Mouse (Mus musculus): ENCODE measurements at regions not wholly inside any gene's neighbourhood (a gene's known extent, or its start where the extent isn't known, plus 50 kb on each side); places are given as distances from the start of the nearest gene placed in this dataset.
"Not testable (repeated sequence)": the region's sequence is repeated elsewhere in the genome, so short reads cannot be mapped to it uniquely, and the experiment has no call there.

GRCm38 (mm10) chr6:20686447-20687238 is 528.7 kb upstream of the Kcnd2 start:
- not testable (repeated sequence) for H3K4me3 ChIP-seq; H3K4me1 ChIP-seq; H3K9me3 ChIP-seq; H3K36me3 ChIP-seq (replicated peaks); H3K27ac ChIP-seq; DNase-seq (ENCODE audit: extremely low spot score, low spot score); H3K27me3 ChIP-seq (ENCODE audit: poor library complexity, severe bottlenecking)
- 60% methylated on average over 4 of the region's 4 CpGs for WGBS

GRCm38 (mm10) chr6:20687239-20687575 is 528.1 kb upstream of the Kcnd2 start:
- not testable (repeated sequence) for H3K36me3 ChIP-seq (replicated peaks); DNase-seq (ENCODE audit: extremely low spot score, low spot score); H3K27me3 ChIP-seq (ENCODE audit: poor library complexity, severe bottlenecking); H3K9me3 ChIP-seq; H3K4me1 ChIP-seq; H3K4me3 ChIP-seq; H3K27ac ChIP-seq
- 20% methylated on average over 1 of the region's 1 CpGs for WGBS

- no peak for DNase-seq (ENCODE audit: extremely low spot score, low spot score)
- Histone ChIP-seq H3K4me3 (no peak overlapping the region), H3K4me1 (no peaks in the 10 kb centered on the region), H3K36me3 (replicated peaks) (no peaks in the 10 kb centered on the region), H3K9me3 (no peaks in the 10 kb centered on the region), H3K27me3 (ENCODE audit: poor library complexity, severe bottlenecking) (no peaks in the 10 kb centered on the region), H3K27ac (no peak overlapping the region)
- 80% methylated on average over 1 of the region's 1 CpGs for WGBS
Observed at GRCm38 (mm10) chr6:20725948-20726347, 489.4 kb upstream of the Kcnd2 start.

DNA sequence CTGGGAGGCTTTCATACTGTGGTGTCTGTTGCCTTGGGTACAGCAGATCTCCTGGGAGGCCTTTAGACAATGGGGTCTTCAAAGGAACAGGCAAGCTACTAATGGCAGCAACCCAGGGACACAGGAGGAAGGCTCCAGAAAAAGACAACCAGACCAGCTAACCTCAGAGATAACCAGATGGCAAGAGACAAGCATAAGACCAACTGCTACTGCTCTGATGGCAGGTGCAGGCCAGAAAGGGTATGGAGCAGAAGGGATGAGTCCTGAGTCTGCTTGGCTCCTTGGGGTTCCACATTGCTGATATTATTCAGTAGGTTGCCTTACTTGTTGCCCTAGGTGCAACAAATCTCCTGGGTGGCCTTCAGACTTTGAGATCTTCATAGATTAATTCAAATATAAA is 476.2 kb upstream of the Kcnd2 start:
- no peaks in the 10 kb centered on the region for H3K27me3 ChIP-seq (ENCODE audit: poor library complexity, severe bottlenecking)
- H3K36me3 ChIP-seq (replicated peaks): no peaks in the 10 kb centered on the region
- DNase-seq (ENCODE audit: extremely low spot score, low spot score): no peak
- no peaks in the 10 kb centered on the region for H3K4me1 ChIP-seq
- no peaks in the 10 kb centered on the region; the same call in 1 of the 2 replicates for H3K9me3 ChIP-seq
- H3K4me3 ChIP-seq: no peak overlapping the region
- no peak overlapping the region for H3K27ac ChIP-seq

DNA sequence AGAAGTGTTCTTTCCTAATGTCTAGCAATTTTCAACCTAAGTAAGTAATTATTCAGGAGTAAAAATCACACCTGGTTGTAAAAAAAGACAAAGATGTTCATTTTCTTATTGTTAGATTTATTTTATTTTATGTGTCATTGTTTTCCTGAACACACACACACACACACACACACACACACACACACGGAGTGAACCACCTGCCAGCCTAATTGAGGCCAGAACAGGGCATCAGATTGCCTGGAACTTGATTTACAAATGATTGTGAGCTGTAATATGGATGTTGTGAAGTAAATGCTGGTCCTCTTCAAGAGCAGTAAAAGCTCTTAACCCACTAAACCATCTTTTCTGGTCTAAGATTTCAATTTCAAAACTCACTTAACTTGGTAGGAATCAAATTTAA is 474.9 kb upstream of the Kcnd2 start:
- Histone ChIP-seq H3K4me3 (no peak overlapping the region), H3K36me3 (replicated peaks) (no peaks in the 10 kb centered on the region), H3K4me1 (no peaks in the 10 kb centered on the region), H3K27ac (no peak overlapping the region), H3K9me3 (no peaks in the 10 kb centered on the region; the same call in 1 of the 2 replicates), H3K27me3 (ENCODE audit: poor library complexity, severe bottlenecking) (no peaks in the 10 kb centered on the region)
- no peak for DNase-seq (ENCODE audit: extremely low spot score, low spot score)
- 76% methylated on average over 1 of the region's 1 CpGs for WGBS

GRCm38 (mm10) chr6:20741240-20741639 is 474.1 kb upstream of the Kcnd2 start:
- no peaks in the 10 kb centered on the region for H3K27me3 ChIP-seq (ENCODE audit: poor library complexity, severe bottlenecking)
- H3K4me3 ChIP-seq: no peak overlapping the region
- DNase-seq (ENCODE audit: extremely low spot score, low spot score): no peak
- 85% methylated on average over 1 of the region's 1 CpGs for WGBS
- no peak overlapping the region for H3K27ac ChIP-seq
- no peaks in the 10 kb centered on the region; the same call in 1 of the 2 replicates for H3K9me3 ChIP-seq
- H3K36me3 ChIP-seq (replicated peaks): no peaks in the 10 kb centered on the region
- no peaks in the 10 kb centered on the region for H3K4me1 ChIP-seq

DNA sequence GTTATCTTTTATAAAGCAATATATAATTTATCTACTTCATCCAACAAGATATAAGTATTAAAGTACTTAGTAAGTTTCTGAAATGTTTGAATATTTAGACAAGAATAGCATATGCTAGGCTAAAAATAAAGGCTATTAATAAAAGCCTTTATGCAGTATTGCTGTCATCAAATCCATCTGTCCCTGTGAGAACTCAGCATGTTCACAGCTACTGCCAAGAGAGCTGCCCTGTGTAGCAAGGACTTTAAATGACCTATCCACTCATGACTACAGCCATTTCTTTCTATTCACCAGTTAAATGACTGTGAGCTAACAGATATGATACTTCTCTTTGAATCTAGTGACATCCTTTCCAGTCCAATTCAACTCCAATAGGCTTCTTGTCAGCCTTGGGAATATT is 458.1 kb upstream of the Kcnd2 start:
- no peak for DNase-seq (ENCODE audit: extremely low spot score, low spot score)
- Histone ChIP-seq H3K4me1 (no peaks in the 10 kb centered on the region), H3K36me3 (replicated peaks) (no peaks in the 10 kb centered on the region), H3K27me3 (ENCODE audit: poor library complexity, severe bottlenecking) (no peaks in the 10 kb centered on the region), H3K9me3 (no peaks in the 10 kb centered on the region), H3K27ac (no peak overlapping the region), H3K4me3 (no peak overlapping the region)

- Histone ChIP-seq H3K4me1 (no peaks in the 10 kb centered on the region), H3K36me3 (replicated peaks) (no peaks in the 10 kb centered on the region), H3K27me3 (ENCODE audit: poor library complexity, severe bottlenecking) (no peaks in the 10 kb centered on the region), H3K27ac (no peak overlapping the region), H3K9me3 (no peaks in the 10 kb centered on the region), H3K4me3 (no peak overlapping the region)
- DNase-seq (ENCODE audit: extremely low spot score, low spot score): no peak
- WGBS: 71% methylated on average over 1 of the region's 1 CpGs
Observed at GRCm38 (mm10) chr6:20761300-20761699, 454.0 kb upstream of the Kcnd2 start.

GRCm38 (mm10) chr6:20775872-20776271 is 439.4 kb upstream of the Kcnd2 start:
- Histone ChIP-seq H3K36me3 (replicated peaks) (no peaks in the 10 kb centered on the region), H3K4me1 (no peaks in the 10 kb centered on the region), H3K4me3 (no peak overlapping the region), H3K9me3 (no peaks in the 10 kb centered on the region), H3K27me3 (ENCODE audit: poor library complexity, severe bottlenecking) (no peaks in the 10 kb centered on the region), H3K27ac (no peak overlapping the region)
- DNase-seq (ENCODE audit: extremely low spot score, low spot score): no peak
- 84% methylated on average over 1 of the region's 1 CpGs for WGBS
